Mouse (Mus musculus) hematopoietic multipotent progenitor cell, adult 10-12 weeks (in vitro differentiated cells): ENCODE measurements around the gene Tbca. TPM values are rescaled to one million over a fixed set of nuclear protein-coding genes. Genes with fewer than 3 reads are reported as not detected.

ENCODE experiments used
- polyA plus RNA-seq: library from polyadenylated mRNA; stranded (reverse); fragments of >175 nt; gene quantifications from 2 replicates; pipeline ENCODE4 v1.2.3, GENCODE M21; 2012; ENCODE audit warnings: low replicate concordance

The Tbca gene
- 1.2 and 16.1 TPM in 2 replicates for polyA plus RNA-seq

DNA sequence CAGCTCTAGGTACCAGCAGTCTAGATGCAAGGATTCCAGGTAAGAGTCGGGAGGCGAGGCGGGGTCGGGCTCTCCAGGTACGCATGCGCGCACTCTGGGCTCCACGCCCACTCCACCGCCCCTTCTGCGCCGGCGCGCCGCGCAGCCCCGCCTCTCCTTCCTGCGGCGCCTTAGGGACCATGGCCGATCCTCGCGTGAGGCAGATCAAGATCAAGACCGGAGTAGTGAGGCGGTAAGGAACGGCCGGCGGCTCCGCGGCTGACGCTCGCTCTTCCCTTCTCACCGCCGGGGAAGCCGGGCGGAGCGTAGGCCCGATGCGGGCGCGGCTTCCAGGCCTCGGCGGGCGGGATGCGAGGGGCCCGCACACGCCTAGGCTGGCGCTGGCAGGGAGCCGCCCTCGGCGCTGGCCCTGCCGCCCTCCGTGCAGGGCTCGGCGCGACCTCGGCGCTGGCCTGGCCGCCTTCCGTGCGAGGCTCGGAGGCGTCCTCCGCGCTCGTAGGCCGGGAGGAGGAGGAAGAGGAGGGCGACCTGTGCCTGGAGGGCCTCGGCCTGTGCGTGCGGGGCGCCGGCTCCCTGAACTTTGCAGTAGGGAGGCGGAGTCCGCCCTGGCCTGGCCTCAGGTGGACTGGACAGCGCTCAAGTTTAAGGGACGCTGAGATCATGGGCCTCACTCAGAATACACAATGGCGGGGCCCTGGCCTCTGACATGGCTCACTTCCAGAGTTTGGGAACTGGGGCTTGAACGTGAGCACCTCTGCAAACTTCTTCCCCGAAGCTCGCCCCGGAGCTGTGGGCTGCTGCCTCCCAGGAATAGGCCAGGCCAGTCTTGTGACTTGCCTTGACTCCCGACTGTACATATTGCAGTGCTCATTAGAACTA is at the start of gene Tbca:
Gene Tbca, plus strand, starts transcription at position 140 of the 879 bp plus-strand sequence.

DNA sequence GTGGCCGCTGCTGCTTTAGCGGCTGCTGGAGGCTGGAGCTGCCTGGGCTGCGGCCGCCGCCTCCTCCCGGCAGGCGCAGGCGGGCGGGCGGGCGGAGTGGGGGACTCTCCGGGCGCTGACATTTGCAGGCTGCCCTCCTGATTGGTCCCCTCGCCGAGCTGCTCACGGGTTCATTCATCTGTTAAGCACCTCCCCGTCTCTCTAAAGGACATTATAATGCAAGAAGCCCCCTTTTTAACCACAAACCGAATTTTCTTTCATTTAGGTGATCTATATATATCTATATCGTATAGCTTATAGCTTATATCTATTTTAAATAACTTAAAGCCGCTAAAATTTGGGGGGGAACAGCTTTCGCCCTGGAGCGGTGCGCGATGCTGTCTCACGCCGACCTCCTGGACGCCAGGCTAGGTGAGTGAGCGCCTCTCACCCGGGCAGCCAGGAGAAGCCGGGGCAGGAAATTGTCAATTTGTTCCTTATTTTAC is 86.7 kb downstream of the Tbca start, which contains the start of gene Otp:
Gene Otp, plus strand, starts transcription at position 207 of the 485 bp plus-strand sequence.

Other genes starting within 250 kb of the Tbca start
- not detected in 2 replicates for gene Otp, start 86.7 kb downstream of the Tbca start, polyA plus RNA-seq
- 7.3 and 9.2 TPM in 2 replicates for gene Wdr41, start 187.4 kb downstream of the Tbca start, polyA plus RNA-seq